Mouse (Mus musculus) MEL (cell line): ENCODE data around the gene Prex1. TPM values are rescaled to one million over a fixed set of nuclear protein-coding genes. Genes with fewer than 3 reads are reported as not detected.

Experiments
- DNase-seq: peaks from one replicate; pipeline ENCODE4 v3.0.0; 2011; ENCODE audit warnings: low read depth, low spot score
- H3K27ac ChIP-seq: 2 replicates; pipeline ENCODE4 v1.5.1; 2012; ENCODE audit warnings: low read depth, mild to moderate bottlenecking, control low read depth, low read length, moderate library complexity; ENCODE audit not compliant: control insufficient read depth
- H3K27me3 ChIP-seq, 2 experiments: fragments of 150-350 bp in 1 of 2; sonication (generic) in 1 of 2; 2 replicates each; pipeline ENCODE4 v1.6.1; 2012; ENCODE audit warnings: low read length in 2 of 2, mild to moderate bottlenecking in 2 of 2, improper control_type of control experiment in 1 of 2, moderate library complexity in 1 of 2; ENCODE audit not compliant: insufficient read depth in 2 of 2, control insufficient read depth in 1 of 2
- H3K36me3 ChIP-seq, 2 experiments: 2 replicates each; pipeline ENCODE4 v1.6.1; 2012 to 2014; ENCODE audit warnings: low read length in 2 of 2, improper control_type of control experiment in 1 of 2, inconsistent platforms in 1 of 2, mild to moderate bottlenecking in 1 of 2; ENCODE audit not compliant: insufficient read depth in 2 of 2, control insufficient read depth in 1 of 2
- H3K4me1 ChIP-seq, 2 experiments: fragments of 150-350 bp in 1 of 2; sonication (generic) in 1 of 2; 2 replicates each; pipeline ENCODE4 v1.6.1; 2012; ENCODE audit warnings: low read length in 2 of 2, improper control_type of control experiment in 1 of 2, mild to moderate bottlenecking in 1 of 2; ENCODE audit not compliant: insufficient read depth in 2 of 2, control insufficient read depth in 1 of 2
- H3K4me3 ChIP-seq, 2 experiments: fragments of 150-350 bp in 1 of 2; sonication (generic) in 1 of 2; 2 replicates each; pipeline ENCODE4 v1.5.1; 2012; ENCODE audit warnings: low read depth in 2 of 2, low read length in 2 of 2, mild to moderate bottlenecking in 2 of 2, moderate library complexity in 2 of 2, control low read depth in 1 of 2, improper control_type of control experiment in 1 of 2; ENCODE audit not compliant: control insufficient read depth in 1 of 2, insufficient read depth in 1 of 2
- H3K79me2 ChIP-seq: 2 replicates; pipeline ENCODE4 v1.6.1; 2012; ENCODE audit warnings: mild to moderate bottlenecking, low read length, moderate library complexity; ENCODE audit not compliant: control insufficient read depth, poor library complexity, insufficient read depth
- H3K9ac ChIP-seq: 2 replicates; pipeline ENCODE4 v1.6.1; 2012; ENCODE audit warnings: low read depth, mild to moderate bottlenecking, control low read depth, low read length, moderate library complexity; ENCODE audit not compliant: control insufficient read depth, poor library complexity, severe bottlenecking
- H3K9me3 ChIP-seq: fragments of 150-350 bp; sonication (generic); replicated peaks from 2 replicates; pipeline ENCODE4 v1.6.1; 2012; ENCODE audit warnings: mild to moderate bottlenecking, low read length, improper control_type of control experiment, moderate library complexity; ENCODE audit not compliant: insufficient read depth
- BHLHE40 ChIP-seq: IDR thresholded peaks from 2 replicates; pipeline ENCODE4 v1.6.1; 2012; ENCODE audit warnings: low read depth, mild to moderate bottlenecking, inconsistent platforms, low read length, improper control_type of control experiment, borderline replicate concordance
- CHD1 ChIP-seq: IDR thresholded peaks from 2 replicates; pipeline ENCODE4 v1.6.1; 2012; ENCODE audit warnings: low read depth, mild to moderate bottlenecking, inconsistent platforms, low read length, improper control_type of control experiment
- CHD2 ChIP-seq: IDR thresholded peaks from 2 replicates; pipeline ENCODE4 v1.6.1; 2011; ENCODE audit warnings: low read length, improper control_type of control experiment
- CTCF ChIP-seq, 3 experiments: IDR thresholded peaks in 2 of 3; conservative IDR thresholded peaks in 1 of 3; 2 replicates each; pipeline ENCODE4 v1.5.1; 2011 to 2012; ENCODE audit warnings: low read length in 3 of 3, low read depth in 2 of 3, mild to moderate bottlenecking in 2 of 3, improper control_type of control experiment in 1 of 3, inconsistent platforms in 1 of 3, mixed read lengths in 1 of 3, moderate library complexity in 1 of 3; ENCODE audit not compliant: control insufficient read depth in 1 of 3, insufficient read depth in 1 of 3, poor library complexity in 1 of 3, severe bottlenecking in 1 of 3
- E2F4 ChIP-seq: IDR thresholded peaks from 2 replicates; pipeline ENCODE4 v1.6.1; 2011; ENCODE audit warnings: low read depth, low read length, improper control_type of control experiment, borderline replicate concordance
- ELF1 ChIP-seq: IDR thresholded peaks from 2 replicates; pipeline ENCODE4 v1.6.1; 2014; ENCODE audit warnings: low read depth, mild to moderate bottlenecking, inconsistent platforms, low read length, improper control_type of control experiment, moderate library complexity
- ETS1 ChIP-seq: IDR thresholded peaks from 2 replicates; pipeline ENCODE4 v1.6.1; 2012; ENCODE audit warnings: low read depth, mild to moderate bottlenecking, inconsistent platforms, low read length, improper control_type of control experiment, moderate library complexity
- HCFC1 ChIP-seq: IDR thresholded peaks from 2 replicates; pipeline ENCODE4 v1.6.1; 2012; ENCODE audit warnings: low read depth, mild to moderate bottlenecking, inconsistent platforms, low read length, improper control_type of control experiment, moderate library complexity
- JUND ChIP-seq: IDR thresholded peaks from 2 replicates; pipeline ENCODE4 v1.6.1; 2011; ENCODE audit warnings: low read depth, mild to moderate bottlenecking, improper control_type of control experiment, low read length
- KAT2A ChIP-seq: conservative IDR thresholded peaks from 2 replicates; pipeline ENCODE4 v1.6.1; 2012; ENCODE audit warnings: low read depth, low read length, improper control_type of control experiment, inconsistent platforms
- MEF2A ChIP-seq: IDR thresholded peaks from 2 replicates; pipeline ENCODE4 v1.6.1; 2014; ENCODE audit warnings: low read depth, mild to moderate bottlenecking, inconsistent platforms, low read length, improper control_type of control experiment; ENCODE audit not compliant: poor library complexity, insufficient replicate concordance, severe bottlenecking; ENCODE audit errors: extremely low read depth
- MYB ChIP-seq: IDR thresholded peaks from 2 replicates; pipeline ENCODE4 v1.6.1; 2011; ENCODE audit warnings: mild to moderate bottlenecking, low read depth, low read length, improper control_type of control experiment
- MYC ChIP-seq: IDR thresholded peaks from 2 replicates; pipeline ENCODE4 v1.6.1; 2011; ENCODE audit warnings: low read depth, mild to moderate bottlenecking, low read length, improper control_type of control experiment, moderate library complexity
- NRF1 ChIP-seq: IDR thresholded peaks from 2 replicates; pipeline ENCODE4 v1.6.1; 2014; ENCODE audit warnings: low read depth, mild to moderate bottlenecking, inconsistent platforms, low read length, improper control_type of control experiment, moderate library complexity; ENCODE audit not compliant: poor library complexity, insufficient read depth, severe bottlenecking
- POLR2AphosphoS2 ChIP-seq: IDR thresholded peaks from 2 replicates; pipeline ENCODE4 v1.6.1; 2011; ENCODE audit warnings: low read length, improper control_type of control experiment
- POLR2AphosphoS5 ChIP-seq: IDR thresholded peaks from 2 replicates; pipeline ENCODE4 v1.6.1; 2012; ENCODE audit warnings: low read depth, borderline replicate concordance, mild to moderate bottlenecking, inconsistent platforms, low read length, moderate library complexity, mixed read lengths
- RCOR1 ChIP-seq: IDR thresholded peaks from 2 replicates; pipeline ENCODE4 v1.6.1; 2012; ENCODE audit warnings: low read depth, mild to moderate bottlenecking, inconsistent platforms, low read length, improper control_type of control experiment
- SMC3 ChIP-seq: IDR thresholded peaks from 2 replicates; pipeline ENCODE4 v1.6.1; 2011; ENCODE audit warnings: low read depth, low read length, improper control_type of control experiment
- TAL1 ChIP-seq: IDR thresholded peaks from 2 replicates; pipeline ENCODE4 v1.6.1; 2012; ENCODE audit warnings: mild to moderate bottlenecking, inconsistent platforms, low read length, moderate library complexity, mixed read lengths
- TBP ChIP-seq: IDR thresholded peaks from 2 replicates; pipeline ENCODE4 v1.8.0; 2011; ENCODE audit warnings: low read depth, low read length, improper control_type of control experiment
- UBTF ChIP-seq: IDR thresholded peaks from 2 replicates; pipeline ENCODE4 v1.6.1; 2012; ENCODE audit warnings: low read depth, mild to moderate bottlenecking, inconsistent platforms, low read length, improper control_type of control experiment, moderate library complexity, borderline replicate concordance; ENCODE audit not compliant: insufficient read depth
- USF1 ChIP-seq: IDR thresholded peaks from 2 replicates; pipeline ENCODE4 v1.6.1; 2014; ENCODE audit warnings: low read depth, mild to moderate bottlenecking, inconsistent platforms, low read length, improper control_type of control experiment, moderate library complexity
- USF2 ChIP-seq, 2 experiments: IDR thresholded peaks; 2 replicates each; pipeline ENCODE4 v1.6.1; 2011 to 2012; ENCODE audit warnings: improper control_type of control experiment in 2 of 2, low read length in 2 of 2, borderline replicate concordance in 1 of 2, inconsistent platforms in 1 of 2, low read depth in 1 of 2, mild to moderate bottlenecking in 1 of 2; ENCODE audit not compliant: insufficient read depth in 1 of 2
- ZKSCAN1 ChIP-seq: IDR thresholded peaks from 2 replicates; pipeline ENCODE4 v1.6.1; 2012; ENCODE audit warnings: low read depth, mild to moderate bottlenecking, inconsistent platforms, low read length, improper control_type of control experiment, moderate library complexity
- ZMIZ1 ChIP-seq: IDR thresholded peaks from 2 replicates; pipeline ENCODE4 v1.6.1; 2012; ENCODE audit warnings: low read depth, mild to moderate bottlenecking, inconsistent platforms, low read length, improper control_type of control experiment, moderate library complexity
- ZNF384 ChIP-seq: IDR thresholded peaks from 2 replicates; pipeline ENCODE4 v1.6.1; 2012; ENCODE audit warnings: low read depth, mild to moderate bottlenecking, inconsistent platforms, low read length, improper control_type of control experiment
- polyA plus RNA-seq, 2 experiments: library from polyadenylated mRNA; stranded (reverse) in 1 of 2; unstranded in 1 of 2; fragments of >175 nt in 1 of 2; fragments of >200 nt in 1 of 2; gene quantifications; 2 replicates each; pipeline versions ENCODE4 v1.2.1 to v1.2.4; 2012; ENCODE audit warnings: low replicate concordance in 2 of 2, low read depth in 1 of 2; ENCODE audit not compliant: insufficient read length in 2 of 2, insufficient read depth in 1 of 2, missing spikeins in 1 of 2
- total RNA-seq: library from RNA; depleted of rRNA; stranded (reverse); fragments of 300-350 nt; gene quantifications from 2 replicates; pipeline ENCODE4 v1.2.3, GENCODE M21; 2012

The Prex1 gene
- total and polyA plus RNA-seq, 3 experiments = 8.0 to 33.1 (median 15.8) TPM

- TF ChIP-seq E2F4 = no peak
- no peak for TF ChIP-seq UBTF
- TF ChIP-seq RCOR1 = no peak
- TF ChIP-seq NRF1 = 0 out of 2 replicates have a peak, but pooled peaks have one; percentile 11
- TF ChIP-seq MEF2A = no peak
- no peak for TF ChIP-seq ETS1
- TF ChIP-seq KAT2A = no peak
- TF ChIP-seq SMC3 = no peak
- no peak for TF ChIP-seq USF2 (IDR thresholded peaks at IDR 0.05; ENCODE audit: borderline replicate concordance in 1 of 2, insufficient read depth in 1 of 2, low read depth in 1 of 2, low read length in 2 of 2)
- TF ChIP-seq CHD1 = no peak
- peak; percentile 96 for TF ChIP-seq JUND
- no peak for TF ChIP-seq POLR2AphosphoS5
- TF ChIP-seq ZMIZ1 = no peak
- no peak for TF ChIP-seq MYB
- TF ChIP-seq ZNF384 = no peak
- TF ChIP-seq HCFC1 = no peak
- no peak for TF ChIP-seq BHLHE40
- TF ChIP-seq USF1 = no peak
- no peak for TF ChIP-seq ZKSCAN1
- TF ChIP-seq CTCF (IDR thresholded peaks at IDR 0.05 in 2 of 3, conservative IDR thresholded peaks at IDR 0.05 in 1 of 3; ENCODE audit: control insufficient read depth in 1 of 3, insufficient read depth in 1 of 3, low read depth in 2 of 3, low read length in 3 of 3, poor library complexity in 1 of 3, severe bottlenecking in 1 of 3) = no peak
- no peak for TF ChIP-seq CHD2
- no peak for TF ChIP-seq TAL1
- TF ChIP-seq TBP = no peak
These were observed 1.3 kb downstream of the Prex1 start (continued) for GRCm38 (mm10) chr2:166712310-166712709.

- no peak for TF ChIP-seq ZNF384
- no peak for TF ChIP-seq MYC
- no peak for TF ChIP-seq UBTF
- no peak for TF ChIP-seq CHD1
- TF ChIP-seq HCFC1 = no peak
- TF ChIP-seq ELF1 = no peak
- no peak for TF ChIP-seq CHD2
- no peak for TF ChIP-seq JUND
- no peak for TF ChIP-seq POLR2AphosphoS2
- peaks cover 7 to 24% of the 10 kb centered on the region in 2 experiments for H3K4me1 ChIP-seq
- H3K27ac ChIP-seq = peak overlapping the region; percentile 87
- peaks cover 7% of the 10 kb centered on the region for H3K79me2 ChIP-seq
- no peaks in the 10 kb centered on the region for H3K27me3 ChIP-seq
- peaks cover 0 to 14% of the 10 kb centered on the region in 2 experiments; a peak in 2 of 4 replicates for H3K36me3 ChIP-seq
- peak overlapping the region; percentile 62 to 99; a peak in 2 of 4 replicates for H3K4me3 ChIP-seq
- peak overlapping the region; percentile 68 for H3K9ac ChIP-seq
- no peak for DNase-seq
- no peaks in the 10 kb centered on the region for H3K9me3 ChIP-seq
These were observed 1.9 kb downstream of the Prex1 start for GRCm38 (mm10) chr2:166711681-166712132.
